Mouse (Mus musculus) embryonic facial prominence, embryonic 13.5 days (tissue): ENCODE data around the gene Dnajc12. TPM values are rescaled to one million over a fixed set of nuclear protein-coding genes. Genes with fewer than 3 reads are reported as not detected.
"Not testable (repeated sequence)": the region's sequence is repeated elsewhere in the genome, so short reads cannot be mapped to it uniquely, and the experiment has no call there.

Experiments
- ATAC-seq: fragments of 200-750 bp; cut with Nextera tagmentation; 2 replicates; pipeline ENCODE4 v1.8.0; 2017; ENCODE audit warnings: low read depth; ENCODE audit not compliant: insufficient number of reproducible peaks, insufficient read depth, low FRiP score, low TSS enrichment
- H3K27ac ChIP-seq: fragments of 300-500 bp; sonication (generic); 2 replicates; pipeline ENCODE4 v1.5.1; 2015; ENCODE audit warnings: moderate library complexity, mild to moderate bottlenecking, inconsistent platforms
- H3K27me3 ChIP-seq: fragments of 300-500 bp; sonication (generic); 2 replicates; pipeline ENCODE4 v1.6.1; 2015; ENCODE audit warnings: mild to moderate bottlenecking, inconsistent platforms
- H3K36me3 ChIP-seq: fragments of 300-500 bp; sonication (generic); 2 replicates; pipeline ENCODE4 v1.6.1; 2015; ENCODE audit warnings: mild to moderate bottlenecking, inconsistent platforms
- H3K4me1 ChIP-seq: fragments of 300-500 bp; sonication (generic); 2 replicates; pipeline ENCODE4 v1.6.1; 2015; ENCODE audit warnings: inconsistent platforms
- H3K4me2 ChIP-seq: fragments of 300-500 bp; sonication (generic); 2 replicates; pipeline ENCODE4 v1.6.1; 2015; ENCODE audit warnings: moderate library complexity, mild to moderate bottlenecking, inconsistent platforms
- H3K4me3 ChIP-seq: fragments of 300-500 bp; sonication (generic); 2 replicates; pipeline ENCODE4 v1.5.1; 2015; ENCODE audit warnings: mild to moderate bottlenecking, inconsistent platforms
- H3K9ac ChIP-seq: fragments of 300-500 bp; sonication (generic); 2 replicates; pipeline ENCODE4 v1.6.1; 2015; ENCODE audit warnings: mild to moderate bottlenecking, inconsistent platforms
- H3K9me3 ChIP-seq: fragments of 300-500 bp; sonication (generic); 2 replicates; pipeline ENCODE4 v1.6.1; 2016; ENCODE audit warnings: inconsistent platforms
- WGBS: fragments of 180-500 bp; shearing (Covaris S2); methylation state at CpG from one replicate; pipeline ENCODE4 v1.1.7; 2015; ENCODE audit warnings: mixed read lengths; 5-methylcytosine and 5-hydroxymethylcytosine counted together
- polyA plus RNA-seq: library from polyadenylated mRNA; unstranded; fragments of >200 nt; fragmentation: Nextera tagmentation; extraction: Ambion mirVana; gene quantifications from 2 replicates; pipeline ENCODE4 v1.2.1, GENCODE M21; 2015

Gene Dnajc12
- polyA plus RNA-seq, 1 experiment from 2014 or later, result 14.0 TPM

GRCm38 (mm10) chr10:63360502-63360901, 21.7 kb upstream of the Dnajc12 start:
- H3K9ac ChIP-seq, result no peak overlapping the region
- no peaks in the 10 kb centered on the region for H3K36me3 ChIP-seq
- H3K4me3 ChIP-seq, result no peak overlapping the region
- H3K27me3 ChIP-seq, result no peaks in the 10 kb centered on the region
- 42% methylated on average over 1 of the region's 1 CpGs for WGBS
- H3K9me3 ChIP-seq, result no peaks in the 10 kb centered on the region
- no peak overlapping the region for H3K27ac ChIP-seq
- H3K4me2 ChIP-seq, result no peak overlapping the region
- H3K4me1 ChIP-seq, result no peaks in the 10 kb centered on the region
- ATAC-seq, result no peak

GRCm38 (mm10) chr10:63365918-63366455, 16.3 kb upstream of the Dnajc12 start:
- Histone ChIP-seq H3K9me3 (no peaks in the 10 kb centered on the region), H3K9ac (0 out of 2 replicates have a peak overlapping the region, but pooled peaks have one; percentile 46), H3K36me3 (no peaks in the 10 kb centered on the region), H3K4me1 (no peaks in the 10 kb centered on the region), H3K27me3 (no peaks in the 10 kb centered on the region), H3K27ac (no peak overlapping the region), H3K4me2 (peak overlapping the region; percentile 45), H3K4me3 (peak overlapping the region; percentile 20; the same call in 1 of the 2 replicates)
- 48% methylated on average over 7 of the region's 7 CpGs for WGBS
- no peak for ATAC-seq

GRCm38 (mm10) chr10:63367386-63367785, 14.9 kb upstream of the Dnajc12 start:
- H3K36me3 ChIP-seq, result no peaks in the 10 kb centered on the region
- H3K27me3 ChIP-seq, result no peaks in the 10 kb centered on the region
- H3K27ac ChIP-seq, result no peak overlapping the region
- H3K4me1 ChIP-seq, result no peaks in the 10 kb centered on the region
- H3K4me2 ChIP-seq, result no peak overlapping the region
- 74% methylated on average over 6 of the region's 6 CpGs for WGBS
- H3K9me3 ChIP-seq, result no peaks in the 10 kb centered on the region
- no peak overlapping the region for H3K4me3 ChIP-seq
- no peak for ATAC-seq
- no peak overlapping the region for H3K9ac ChIP-seq

GRCm38 (mm10) chr10:63368041-63368440, 14.2 kb upstream of the Dnajc12 start:
- no peak overlapping the region for H3K4me3 ChIP-seq
- no peak overlapping the region for H3K4me2 ChIP-seq
- no peaks in the 10 kb centered on the region for H3K4me1 ChIP-seq
- no peaks in the 10 kb centered on the region for H3K9me3 ChIP-seq
- H3K27me3 ChIP-seq, result no peaks in the 10 kb centered on the region
- H3K9ac ChIP-seq, result no peak overlapping the region
- 84% methylated on average over 3 of the region's 3 CpGs for WGBS
- no peak for ATAC-seq
- no peaks in the 10 kb centered on the region for H3K36me3 ChIP-seq
- no peak overlapping the region for H3K27ac ChIP-seq

GRCm38 (mm10) chr10:63376303-63376702, 5.9 kb upstream of the Dnajc12 start:
- 83% methylated on average over 5 of the region's 5 CpGs for WGBS
- Histone ChIP-seq H3K9ac (no peak overlapping the region), H3K27ac (no peak overlapping the region), H3K4me1 (peaks cover under 1% of the 10 kb centered on the region; the same call in 1 of the 2 replicates), H3K4me3 (no peak overlapping the region), H3K4me2 (no peak overlapping the region), H3K36me3 (no peaks in the 10 kb centered on the region), H3K9me3 (no peaks in the 10 kb centered on the region), H3K27me3 (peaks cover 8% of the 10 kb centered on the region; the same call in 1 of the 2 replicates)
- ATAC-seq, result no peak

- WGBS, result 20% methylated on average over 9 of the region's 9 CpGs
- peaks cover 8% of the 10 kb centered on the region; the same call in 1 of the 2 replicates for H3K27me3 ChIP-seq
- H3K4me1 ChIP-seq, result peaks cover 4% of the 10 kb centered on the region; the same call in 1 of the 2 replicates
- no peak overlapping the region for H3K9ac ChIP-seq
- no peaks in the 10 kb centered on the region for H3K9me3 ChIP-seq
- no peak for ATAC-seq
- no peak overlapping the region for H3K27ac ChIP-seq
- no peak overlapping the region for H3K4me2 ChIP-seq
- no peak overlapping the region for H3K4me3 ChIP-seq
- no peaks in the 10 kb centered on the region for H3K36me3 ChIP-seq
Measured at GRCm38 (mm10) chr10:63377468-63377867, 4.8 kb upstream of the Dnajc12 start.

- Histone ChIP-seq H3K27me3 (peaks cover 8% of the 10 kb centered on the region; the same call in 1 of the 2 replicates), H3K4me1 (peaks cover 4% of the 10 kb centered on the region; the same call in 1 of the 2 replicates), H3K4me2 (no peak overlapping the region), H3K36me3 (no peaks in the 10 kb centered on the region), H3K9ac (no peak overlapping the region), H3K4me3 (no peak overlapping the region), H3K9me3 (no peaks in the 10 kb centered on the region), H3K27ac (no peak overlapping the region)
- WGBS, result 65% methylated on average over 6 of the region's 6 CpGs
- no peak for ATAC-seq
Measured at GRCm38 (mm10) chr10:63378948-63379680, 3.1 kb upstream of the Dnajc12 start.

- Histone ChIP-seq H3K4me3 (peak within 1 kb of the TSS; percentile 60), H3K27me3 (peaks cover 8% of the 10 kb centered on the region; the same call in 1 of the 2 replicates), H3K27ac (no peak within 1 kb of the TSS), H3K9me3 (no peaks in the 10 kb centered on the region), H3K4me2 (peak within 1 kb of the TSS; percentile 87), H3K4me1 (peaks cover 4% of the 10 kb centered on the region; the same call in 1 of the 2 replicates), H3K36me3 (no peaks in the 10 kb centered on the region), H3K9ac (peak within 1 kb of the TSS; percentile 75)
- ATAC-seq, result no peak
- 4% methylated on average over 24 of the region's 24 CpGs for WGBS
Measured at GRCm38 (mm10) chr10:63381498-63382280, 554 bp upstream of the Dnajc12 start, which contains the start of gene Sirt1. Sirt1 (minus strand) TSS chr10:63381704.

- not testable (repeated sequence) for H3K9me3 ChIP-seq, H3K4me1 ChIP-seq, H3K27me3 ChIP-seq, ATAC-seq, H3K36me3 ChIP-seq
- H3K4me3 ChIP-seq, result peak overlapping the region; percentile 65
- peak overlapping the region; percentile 75 for H3K9ac ChIP-seq
- H3K27ac ChIP-seq, result peak overlapping the region; percentile 74; the same call in 1 of the 2 replicates
- 25% methylated on average over 5 of the region's 5 CpGs for WGBS
- peak overlapping the region; percentile 67 for H3K4me2 ChIP-seq
Measured at GRCm38 (mm10) chr10:63385897-63386296, 3.7 kb downstream of the Dnajc12 start.

GRCm38 (mm10) chr10:63386444-63386843, 4.2 kb downstream of the Dnajc12 start:
- H3K9me3 ChIP-seq, result no peaks in the 10 kb centered on the region
- peak; percentile 74; the same call in 1 of the 2 replicates for ATAC-seq
- H3K36me3 ChIP-seq, result no peaks in the 10 kb centered on the region
- H3K27ac ChIP-seq, result peak overlapping the region; percentile 74
- no peaks in the 10 kb centered on the region for H3K27me3 ChIP-seq
- H3K4me1 ChIP-seq, result peaks cover 3% of the 10 kb centered on the region; the same call in 1 of the 2 replicates
- peak overlapping the region; percentile 67 for H3K4me2 ChIP-seq
- WGBS, result 0% methylated on average over 19 of the region's 19 CpGs
- peak overlapping the region; percentile 75 for H3K9ac ChIP-seq
- peak overlapping the region; percentile 65 for H3K4me3 ChIP-seq

- H3K27ac ChIP-seq, result no peak overlapping the region; the same call in 1 of the 2 replicates
Measured at GRCm38 (mm10) chr10:63386991-63387390, 4.7 kb downstream of the Dnajc12 start.

More at GRCm38 (mm10) chr10:63386991-63387390, 4.7 kb downstream of the Dnajc12 start:
- no peaks in the 10 kb centered on the region for H3K9me3 ChIP-seq
- 1% methylated on average over 10 of the region's 10 CpGs for WGBS
- H3K27me3 ChIP-seq, result no peaks in the 10 kb centered on the region
- H3K4me1 ChIP-seq, result no peaks in the 10 kb centered on the region
- H3K36me3 ChIP-seq, result no peaks in the 10 kb centered on the region
- peak overlapping the region; percentile 65 for H3K4me3 ChIP-seq
- H3K9ac ChIP-seq, result peak overlapping the region; percentile 75
- ATAC-seq, result no peak
- peak overlapping the region; percentile 67 for H3K4me2 ChIP-seq
